Mouse (Mus musculus): ENCODE measurements around the gene Cyp2c23.

DNA sequence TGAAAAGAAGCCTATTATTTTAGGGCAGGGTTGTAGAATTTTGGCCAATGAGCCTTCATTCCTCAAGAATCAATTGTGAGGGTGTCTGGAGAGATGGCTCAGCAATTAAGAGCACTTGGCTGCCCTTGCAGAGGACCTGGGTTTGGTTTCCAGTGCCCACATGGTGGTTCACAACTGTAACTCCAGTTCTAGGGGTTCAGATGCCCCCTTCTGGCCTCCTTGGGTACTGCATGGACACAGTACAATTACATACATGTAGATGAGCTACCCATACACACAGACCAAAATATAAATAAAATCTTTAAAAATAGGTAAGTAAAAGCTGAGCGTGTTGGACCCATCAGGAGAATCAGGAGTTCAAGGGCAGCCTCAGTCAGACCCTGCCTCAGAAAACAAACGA is 67.8 kb downstream of the Cyp2c23 start:
- TF ChIP-seq CTCF (IDR thresholded peaks at IDR 0.05; ENCODE audit: low read depth, low read length): peak; percentile 54; the same call in 1 of the 2 replicates
- TF ChIP-seq POLR2A (IDR thresholded peaks at IDR 0.05; ENCODE audit: borderline replicate concordance, low read depth, low read length): no peak

Measured in bone marrow macrophage, adult 2 months (primary cell).